Mouse (Mus musculus) sigmoid colon, adult 10 weeks (tissue): Measurements from ENCODE around the gene Olfr1537. TPM values are rescaled to one million over a fixed set of nuclear protein-coding genes. Genes with fewer than 3 reads are reported as not detected.

Source experiments
- polyA plus RNA-seq: library from polyadenylated mRNA; stranded (reverse); fragments of 350-450 nt; fragmentation: Illumina TruSeq; extraction: RNeasy Lipid Tissue Mini Kit (QIAGEN cat#74804); gene quantifications from one replicate; pipeline ENCODE4 v1.2.3, GENCODE M21; 2014; ENCODE audit warnings: low read depth, low replicate concordance

The Olfr1537 gene
- polyA plus RNA-seq: not detected

DNA sequence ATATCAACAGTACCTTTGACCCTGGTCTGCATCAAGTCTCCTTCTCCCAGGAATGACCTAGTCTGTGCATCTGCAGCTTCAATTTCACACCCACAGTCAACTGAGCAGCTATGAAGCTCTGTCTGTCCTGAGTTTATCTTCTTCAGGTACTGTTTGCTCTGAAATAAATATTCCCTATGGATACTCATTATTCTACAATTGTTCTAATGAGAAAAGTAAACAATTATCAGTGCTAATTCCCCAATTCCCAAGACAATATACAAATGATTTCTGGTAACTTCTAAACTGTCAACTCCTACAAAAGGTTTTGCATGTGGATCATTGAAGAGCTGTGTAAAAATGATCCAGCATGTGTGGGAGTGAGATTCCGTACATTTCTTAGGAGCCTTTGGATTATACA lies at the start of gene Olfr1537:
TSS of gene Olfr1537 (minus strand) at position 101 of the 400 bp plus-strand sequence.

DNA sequence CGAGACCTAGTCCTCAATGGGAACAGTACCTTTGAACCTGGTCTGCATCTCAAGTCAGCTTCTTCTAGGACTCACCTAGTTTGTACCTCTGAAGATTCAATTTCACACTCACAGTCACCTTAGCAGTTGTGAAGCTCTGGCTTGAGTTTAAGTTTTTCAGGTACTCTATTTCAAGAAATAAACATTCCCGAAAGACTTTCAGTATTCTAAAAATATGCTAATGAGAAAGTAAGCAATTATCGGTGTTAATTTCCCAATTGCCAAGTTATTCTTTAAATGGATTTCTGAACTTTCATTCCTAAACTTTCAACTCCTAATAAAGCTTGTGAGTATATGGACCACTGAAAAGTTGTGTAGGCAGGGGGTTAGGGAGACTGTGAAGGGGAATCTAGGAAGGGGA lies 26.9 kb upstream of the Olfr1537 start, which contains the start of gene Olfr945:
TSS of gene Olfr945 (minus strand) at position 101 of the 400 bp plus-strand sequence.

DNA sequence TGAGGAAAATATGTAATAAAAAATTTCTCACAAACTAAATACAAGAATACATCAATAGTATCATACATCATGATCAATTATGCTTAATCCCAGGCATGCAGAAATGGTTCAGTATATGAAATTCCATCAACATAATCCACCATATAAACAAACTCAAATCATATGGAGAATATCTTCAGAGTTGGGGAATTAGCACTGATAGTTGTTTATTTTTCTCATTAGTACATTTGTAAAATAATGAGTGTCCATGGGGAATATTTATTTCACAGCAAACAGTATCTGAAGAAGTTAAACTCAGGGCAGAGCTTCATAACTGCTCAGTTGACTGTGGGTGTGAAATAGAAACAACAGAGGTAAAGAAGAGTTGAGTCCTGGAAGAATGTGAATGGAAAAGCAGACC lies 48.2 kb downstream of the Olfr1537 start, which contains the start of gene Olfr944:
TSS of gene Olfr944 (plus strand) at position 301 of the 400 bp plus-strand sequence.

Other genes starting within 250 kb of the Olfr1537 start
- gene Olfr146, start 226.6 kb downstream of the Olfr1537 start, polyA plus RNA-seq: not detected
- not detected for gene Olfr937, start 185.0 kb downstream of the Olfr1537 start, polyA plus RNA-seq
- not detected for gene Olfr938, start 171.1 kb downstream of the Olfr1537 start, polyA plus RNA-seq
- not detected for gene Olfr27, start 121.9 kb downstream of the Olfr1537 start, polyA plus RNA-seq
- not detected for gene Olfr943, start 83.7 kb downstream of the Olfr1537 start, polyA plus RNA-seq
- not detected for gene Olfr944, start 48.1 kb downstream of the Olfr1537 start, polyA plus RNA-seq
- not detected for gene Olfr945, start 26.8 kb upstream of the Olfr1537 start, polyA plus RNA-seq
- gene Olfr948, start 76.1 kb upstream of the Olfr1537 start, polyA plus RNA-seq: not detected
- not detected for gene Olfr951, start 137.4 kb upstream of the Olfr1537 start, polyA plus RNA-seq
- not detected for gene Olfr952, start 177.2 kb upstream of the Olfr1537 start, polyA plus RNA-seq
- gene Olfr954, start 206.7 kb upstream of the Olfr1537 start, polyA plus RNA-seq: not detected
- gene Olfr955, start 221.9 kb upstream of the Olfr1537 start, polyA plus RNA-seq: not detected
- gene Olfr44, start 244.0 kb upstream of the Olfr1537 start, polyA plus RNA-seq: not detected